Mouse (Mus musculus) liver, embryonic 12.5 days (tissue): ENCODE measurements around the gene Kirrel3. TPM values are rescaled to one million over a fixed set of nuclear protein-coding genes. Genes with fewer than 3 reads are reported as not detected.

Experiments used
- ATAC-seq: fragments of 200-750 bp; cut with Nextera tagmentation; 2 replicates; pipeline ENCODE4 v1.8.0; 2017; ENCODE audit warnings: moderate number of reproducible peaks, mild to moderate bottlenecking, moderate library complexity
- H3K27ac ChIP-seq: fragments of 300-500 bp; sonication (generic); 2 replicates; pipeline ENCODE4 v1.5.1; 2016; ENCODE audit warnings: mild to moderate bottlenecking
- H3K27me3 ChIP-seq: fragments of 300-500 bp; sonication (generic); replicated peaks from 2 replicates; pipeline ENCODE4 v1.6.1; 2016; ENCODE audit warnings: mild to moderate bottlenecking, moderate library complexity
- H3K36me3 ChIP-seq: fragments of 300-500 bp; sonication (generic); 2 replicates; pipeline ENCODE4 v1.6.1; 2016; ENCODE audit warnings: mild to moderate bottlenecking, moderate library complexity
- H3K4me1 ChIP-seq: fragments of 300-500 bp; sonication (generic); 2 replicates; pipeline ENCODE4 v1.6.1; 2016
- H3K4me2 ChIP-seq: fragments of 300-500 bp; sonication (generic); 2 replicates; pipeline ENCODE4 v1.6.1; 2016; ENCODE audit warnings: mild to moderate bottlenecking, moderate library complexity
- H3K4me3 ChIP-seq: fragments of 300-500 bp; sonication (generic); 2 replicates; pipeline ENCODE4 v1.5.1; 2016; ENCODE audit warnings: mild to moderate bottlenecking, moderate library complexity
- H3K9ac ChIP-seq: fragments of 300-500 bp; sonication (generic); 2 replicates; pipeline ENCODE4 v1.6.1; 2016; ENCODE audit warnings: mild to moderate bottlenecking, moderate library complexity
- H3K9me3 ChIP-seq: fragments of 300-500 bp; sonication (generic); replicated peaks from 2 replicates; pipeline ENCODE4 v1.6.1; 2016; ENCODE audit warnings: mild to moderate bottlenecking, moderate library complexity
- WGBS: fragments of 180-500 bp; shearing (Covaris S2); methylation state at CpG from one replicate; pipeline ENCODE4 v1.1.7; 2016; ENCODE audit not compliant: insufficient replicate concordance; 5-methylcytosine and 5-hydroxymethylcytosine counted together
- polyA plus RNA-seq: library from polyadenylated mRNA; unstranded; fragments of >200 nt; fragmentation: Nextera tagmentation; extraction: Ambion mirVana; gene quantifications from 2 replicates; pipeline ENCODE4 v1.2.1, GENCODE M21; 2016

The Kirrel3 gene
- polyA plus RNA-seq, 1 experiment from 2014 or later = 0.46 TPM

GRCm38 (mm10) chr9:34956512-34956911 is 470.8 kb downstream of the Kirrel3 start:
- peaks cover 3% of the 10 kb centered on the region; the same call in 1 of the 2 replicates for H3K4me1 ChIP-seq
- peaks cover 4% of the 10 kb centered on the region; the same call in 1 of the 2 replicates for H3K27me3 ChIP-seq
- no peaks in the 10 kb centered on the region for H3K36me3 ChIP-seq
- no peak overlapping the region for H3K9ac ChIP-seq
- H3K4me2 ChIP-seq = no peak overlapping the region
- no peaks in the 10 kb centered on the region for H3K9me3 ChIP-seq
- ATAC-seq = no peak
- WGBS = 64% methylated on average over 3 of the region's 3 CpGs
- no peak overlapping the region for H3K27ac ChIP-seq
- H3K4me3 ChIP-seq = no peak overlapping the region

GRCm38 (mm10) chr9:34957691-34958090 is 472.0 kb downstream of the Kirrel3 start:
- Histone ChIP-seq H3K9me3 (no peaks in the 10 kb centered on the region), H3K4me3 (no peak overlapping the region), H3K4me1 (peaks cover 3% of the 10 kb centered on the region; the same call in 1 of the 2 replicates), H3K9ac (no peak overlapping the region), H3K4me2 (no peak overlapping the region), H3K27me3 (peaks cover 4% of the 10 kb centered on the region; the same call in 1 of the 2 replicates), H3K27ac (no peak overlapping the region), H3K36me3 (no peaks in the 10 kb centered on the region)
- 56% methylated on average over 6 of the region's 6 CpGs for WGBS
- ATAC-seq = no peak

- no peak overlapping the region for H3K9ac ChIP-seq
- ATAC-seq = no peak
- H3K4me1 ChIP-seq = peaks cover 3% of the 10 kb centered on the region; the same call in 1 of the 2 replicates
- H3K4me2 ChIP-seq = no peak overlapping the region
- H3K27me3 ChIP-seq = peaks cover 4% of the 10 kb centered on the region; the same call in 1 of the 2 replicates
- H3K27ac ChIP-seq = no peak overlapping the region
- 54% methylated on average over 5 of the region's 5 CpGs for WGBS
- no peak overlapping the region for H3K4me3 ChIP-seq
- no peaks in the 10 kb centered on the region for H3K9me3 ChIP-seq
- no peaks in the 10 kb centered on the region for H3K36me3 ChIP-seq
Observed at GRCm38 (mm10) chr9:34958183-34958830, 472.6 kb downstream of the Kirrel3 start.

- Histone ChIP-seq H3K4me1 (peaks cover 3% of the 10 kb centered on the region; the same call in 1 of the 2 replicates), H3K27ac (no peak overlapping the region), H3K9me3 (no peaks in the 10 kb centered on the region), H3K27me3 (peaks cover 4% of the 10 kb centered on the region; the same call in 1 of the 2 replicates), H3K4me2 (no peak overlapping the region), H3K4me3 (no peak overlapping the region), H3K9ac (no peak overlapping the region), H3K36me3 (no peaks in the 10 kb centered on the region)
- 49% methylated on average over 12 of the region's 12 CpGs for WGBS
- no peak for ATAC-seq
Observed at GRCm38 (mm10) chr9:34960736-34961135, 475.0 kb downstream of the Kirrel3 start.

- Histone ChIP-seq H3K9ac (no peak overlapping the region), H3K9me3 (no peaks in the 10 kb centered on the region), H3K36me3 (no peaks in the 10 kb centered on the region), H3K4me1 (peaks cover 3% of the 10 kb centered on the region; the same call in 1 of the 2 replicates), H3K4me3 (no peak overlapping the region), H3K27ac (no peak overlapping the region), H3K27me3 (peaks cover 4% of the 10 kb centered on the region; the same call in 1 of the 2 replicates), H3K4me2 (no peak overlapping the region)
- WGBS = 56% methylated on average over 14 of the region's 14 CpGs
- ATAC-seq = no peak
Observed at GRCm38 (mm10) chr9:34961171-34961570, 475.5 kb downstream of the Kirrel3 start.

GRCm38 (mm10) chr9:34962251-34962650 is 476.6 kb downstream of the Kirrel3 start:
- no peak overlapping the region for H3K4me2 ChIP-seq
- 65% methylated on average over 4 of the region's 4 CpGs for WGBS
- no peak overlapping the region for H3K9ac ChIP-seq
- H3K4me1 ChIP-seq = peaks cover 3% of the 10 kb centered on the region; the same call in 1 of the 2 replicates
- H3K4me3 ChIP-seq = no peak overlapping the region
- ATAC-seq = no peak
- H3K9me3 ChIP-seq = no peaks in the 10 kb centered on the region
- peaks cover 4% of the 10 kb centered on the region; the same call in 1 of the 2 replicates for H3K27me3 ChIP-seq
- no peak overlapping the region for H3K27ac ChIP-seq
- H3K36me3 ChIP-seq = no peaks in the 10 kb centered on the region

- Histone ChIP-seq H3K9ac (no peak overlapping the region), H3K36me3 (no peaks in the 10 kb centered on the region), H3K4me2 (no peak overlapping the region), H3K4me1 (peaks cover 3% of the 10 kb centered on the region; the same call in 1 of the 2 replicates), H3K4me3 (no peak overlapping the region), H3K27me3 (peaks cover 4% of the 10 kb centered on the region; the same call in 1 of the 2 replicates), H3K27ac (no peak overlapping the region), H3K9me3 (no peaks in the 10 kb centered on the region)
- ATAC-seq = no peak
- WGBS = 56% methylated on average over 3 of the region's 3 CpGs
Observed at GRCm38 (mm10) chr9:34963593-34963992, 477.9 kb downstream of the Kirrel3 start.

- Histone ChIP-seq H3K4me3 (no peak overlapping the region), H3K27me3 (peaks cover 4% of the 10 kb centered on the region; the same call in 1 of the 2 replicates), H3K36me3 (no peaks in the 10 kb centered on the region), H3K9ac (no peak overlapping the region), H3K27ac (no peak overlapping the region), H3K4me1 (peaks cover 3% of the 10 kb centered on the region; the same call in 1 of the 2 replicates), H3K4me2 (no peak overlapping the region), H3K9me3 (no peaks in the 10 kb centered on the region)
- WGBS = 71% methylated on average over 14 of the region's 14 CpGs
- ATAC-seq = no peak
Observed at GRCm38 (mm10) chr9:34964172-34965040, 478.7 kb downstream of the Kirrel3 start.

- WGBS = 53% methylated on average over 4 of the region's 4 CpGs
- no peak for ATAC-seq
- no peaks in the 10 kb centered on the region for H3K36me3 ChIP-seq
Observed at GRCm38 (mm10) chr9:34965041-34965415, 479.3 kb downstream of the Kirrel3 start.

GRCm38 (mm10) chr9:34967772-34968171 is 482.1 kb downstream of the Kirrel3 start:
- no peak overlapping the region for H3K9ac ChIP-seq
- no peak for ATAC-seq
- H3K27me3 ChIP-seq = 0 out of 2 replicates have a peak, but pooled peaks cover 10% of the 10 kb centered on the region
- H3K4me1 ChIP-seq = no peaks in the 10 kb centered on the region
- H3K27ac ChIP-seq = no peak overlapping the region
- no peak overlapping the region for H3K4me2 ChIP-seq
- H3K9me3 ChIP-seq = no peaks in the 10 kb centered on the region
- no peaks in the 10 kb centered on the region for H3K36me3 ChIP-seq
- WGBS = 50% methylated on average over 6 of the region's 6 CpGs
- H3K4me3 ChIP-seq = no peak overlapping the region

More at GRCm38 (mm10) chr9:34965041-34965415, 479.3 kb downstream of the Kirrel3 start:
- Histone ChIP-seq H3K4me1 (peaks cover 3% of the 10 kb centered on the region; the same call in 1 of the 2 replicates), H3K9me3 (no peaks in the 10 kb centered on the region), H3K9ac (no peak overlapping the region), H3K27ac (no peak overlapping the region), H3K27me3 (peaks cover 8% of the 10 kb centered on the region; the same call in 1 of the 2 replicates), H3K4me3 (no peak overlapping the region), H3K4me2 (no peak overlapping the region)

GRCm38 (mm10) chr9:34969881-34970490 is 484.3 kb downstream of the Kirrel3 start:
- Histone ChIP-seq H3K27me3 (peaks cover 10% of the 10 kb centered on the region; the same call in 1 of the 2 replicates), H3K27ac (no peak overlapping the region), H3K4me1 (no peaks in the 10 kb centered on the region), H3K36me3 (no peaks in the 10 kb centered on the region), H3K4me2 (no peak overlapping the region), H3K4me3 (no peak overlapping the region), H3K9me3 (no peaks in the 10 kb centered on the region), H3K9ac (no peak overlapping the region)
- ATAC-seq = no peak
- WGBS = 52% methylated on average over 6 of the region's 6 CpGs
